Mouse (Mus musculus) heart, embryonic 10.5 days (tissue): ENCODE data around the gene Nrarp. TPM values are rescaled to one million over a fixed set of nuclear protein-coding genes. Genes with fewer than 3 reads are reported as not detected.

Source experiments
- DNase-seq: peaks from one replicate; pipeline ENCODE4 v3.0.0-alpha.2; 2017; ENCODE audit warnings: low spot score
- H3K27ac ChIP-seq: fragments of 300-500 bp; sonication (generic); 2 replicates; pipeline ENCODE4 v1.5.1; 2016; ENCODE audit warnings: mild to moderate bottlenecking
- H3K27me3 ChIP-seq: fragments of 300-500 bp; sonication (generic); 2 replicates; pipeline ENCODE4 v1.6.1; 2016; ENCODE audit warnings: mild to moderate bottlenecking; ENCODE audit not compliant: poor library complexity, insufficient read depth, severe bottlenecking
- H3K36me3 ChIP-seq: fragments of 300-500 bp; sonication (generic); 2 replicates; pipeline ENCODE4 v1.6.1; 2016; ENCODE audit warnings: mild to moderate bottlenecking, moderate library complexity
- H3K4me1 ChIP-seq: fragments of 300-500 bp; sonication (generic); 2 replicates; pipeline ENCODE4 v1.6.1; 2016; ENCODE audit warnings: mild to moderate bottlenecking
- H3K4me3 ChIP-seq: fragments of 300-500 bp; sonication (generic); 2 replicates; pipeline ENCODE4 v1.5.1; 2016; ENCODE audit warnings: mild to moderate bottlenecking, moderate library complexity
- H3K9me3 ChIP-seq: fragments of 300-500 bp; sonication (generic); 2 replicates; pipeline ENCODE4 v1.6.1; 2016; ENCODE audit warnings: mild to moderate bottlenecking, moderate library complexity
- WGBS: fragments of 180-500 bp; shearing (Covaris S2); methylation state at CpG from one replicate; pipeline ENCODE4 v1.1.7; 2016; 5-methylcytosine and 5-hydroxymethylcytosine counted together
- polyA plus RNA-seq: library from polyadenylated mRNA; unstranded; fragments of >200 nt; fragmentation: Nextera tagmentation; extraction: Ambion mirVana; gene quantifications from 2 replicates; pipeline ENCODE4 v1.2.1, GENCODE M21; 2016

The Nrarp gene
- polyA plus RNA-seq, 1 experiment from 2014 or later, result 5.9 TPM

GRCm38 (mm10) chr2:25177685-25178084 is 2.9 kb upstream of the Nrarp start:
- Histone ChIP-seq H3K4me1 (peaks cover 66% of the 10 kb centered on the region), H3K27me3 (peaks cover 75% of the 10 kb centered on the region), H3K36me3 (no peaks in the 10 kb centered on the region), H3K9me3 (no peaks in the 10 kb centered on the region), H3K4me3 (no peak overlapping the region), H3K27ac (peak overlapping the region; percentile 56)
- 4% methylated on average over 6 of the region's 6 CpGs for WGBS
- no peak for DNase-seq

GRCm38 (mm10) chr2:25178285-25178972 is 2.1 kb upstream of the Nrarp start:
- Histone ChIP-seq H3K9me3 (no peaks in the 10 kb centered on the region), H3K27me3 (peaks cover 78% of the 10 kb centered on the region), H3K4me3 (no peak overlapping the region), H3K27ac (peak overlapping the region; percentile 56), H3K36me3 (no peaks in the 10 kb centered on the region), H3K4me1 (peaks cover 64% of the 10 kb centered on the region)
- 22% methylated on average over 10 of the region's 10 CpGs for WGBS
- no peak for DNase-seq

GRCm38 (mm10) chr2:25179566-25180217 is 866 bp upstream of the Nrarp start:
- Histone ChIP-seq H3K27me3 (peaks cover 86% of the 10 kb centered on the region), H3K4me3 (peak overlapping the region; percentile 73; the same call in 1 of the 2 replicates), H3K4me1 (peaks cover 62% of the 10 kb centered on the region), H3K9me3 (no peaks in the 10 kb centered on the region), H3K27ac (peak overlapping the region; percentile 83; the same call in 1 of the 2 replicates), H3K36me3 (no peaks in the 10 kb centered on the region)
- WGBS, result 53% methylated on average over 15 of the region's 15 CpGs
- no peak for DNase-seq

- no peaks in the 10 kb centered on the region for H3K9me3 ChIP-seq
- H3K27ac ChIP-seq, result peak overlapping the region; percentile 83
- DNase-seq, result no peak
- H3K4me1 ChIP-seq, result peaks cover 58% of the 10 kb centered on the region
- 0% methylated on average over 100 of the region's 100 CpGs for WGBS
- H3K27me3 ChIP-seq, result peaks cover 83% of the 10 kb centered on the region
- H3K36me3 ChIP-seq, result no peaks in the 10 kb centered on the region
- peak overlapping the region; percentile 73 for H3K4me3 ChIP-seq
Observed at GRCm38 (mm10) chr2:25180973-25181890, 674 bp downstream of the Nrarp start.

GRCm38 (mm10) chr2:25181891-25182397 is 1.4 kb downstream of the Nrarp start:
- under 1% methylated on average over 17 of the region's 17 CpGs for WGBS
- H3K4me3 ChIP-seq, result peak overlapping the region; percentile 73
- DNase-seq, result no peak
- peak overlapping the region; percentile 83 for H3K27ac ChIP-seq
- peaks cover 52% of the 10 kb centered on the region for H3K4me1 ChIP-seq
- H3K27me3 ChIP-seq, result peaks cover 81% of the 10 kb centered on the region
- no peaks in the 10 kb centered on the region for H3K9me3 ChIP-seq
- no peaks in the 10 kb centered on the region for H3K36me3 ChIP-seq

GRCm38 (mm10) chr2:25182664-25183063 is 2.1 kb downstream of the Nrarp start:
- 25% methylated on average over 6 of the region's 6 CpGs for WGBS
- no peak overlapping the region for H3K27ac ChIP-seq
- peaks cover 79% of the 10 kb centered on the region for H3K27me3 ChIP-seq
- peaks cover 45% of the 10 kb centered on the region for H3K4me1 ChIP-seq
- H3K36me3 ChIP-seq, result no peaks in the 10 kb centered on the region
- H3K9me3 ChIP-seq, result no peaks in the 10 kb centered on the region
- no peak for DNase-seq
- H3K4me3 ChIP-seq, result peak overlapping the region; percentile 73; the same call in 1 of the 2 replicates

- Histone ChIP-seq H3K4me3 (no peak overlapping the region), H3K36me3 (no peaks in the 10 kb centered on the region), H3K27me3 (peaks cover 73% of the 10 kb centered on the region), H3K9me3 (no peaks in the 10 kb centered on the region), H3K27ac (no peak overlapping the region), H3K4me1 (peaks cover 38% of the 10 kb centered on the region)
- 73% methylated on average over 2 of the region's 2 CpGs for WGBS
- DNase-seq, result no peak
Observed at GRCm38 (mm10) chr2:25183336-25183735, 2.8 kb downstream of the Nrarp start.

- no peaks in the 10 kb centered on the region for H3K36me3 ChIP-seq
- no peak overlapping the region for H3K4me3 ChIP-seq
- H3K9me3 ChIP-seq, result no peaks in the 10 kb centered on the region
- 91% methylated on average over 7 of the region's 7 CpGs for WGBS
- no peak for DNase-seq
- peaks cover 61% of the 10 kb centered on the region for H3K27me3 ChIP-seq
- peaks cover 32% of the 10 kb centered on the region for H3K4me1 ChIP-seq
- H3K27ac ChIP-seq, result no peak overlapping the region
Observed at GRCm38 (mm10) chr2:25184496-25184895, 3.9 kb downstream of the Nrarp start.

- peak; percentile 87 for DNase-seq
- Histone ChIP-seq H3K4me3 (peak overlapping the region; percentile 70), H3K36me3 (no peaks in the 10 kb centered on the region), H3K27me3 (peaks cover 51% of the 10 kb centered on the region), H3K9me3 (no peaks in the 10 kb centered on the region), H3K4me1 (peaks cover 25% of the 10 kb centered on the region), H3K27ac (peak overlapping the region; percentile 83)
- under 1% methylated on average over 64 of the region's 64 CpGs for WGBS
Observed at GRCm38 (mm10) chr2:25185625-25186574, 5.3 kb downstream of the Nrarp start.

- Histone ChIP-seq H3K9me3 (no peaks in the 10 kb centered on the region), H3K36me3 (no peaks in the 10 kb centered on the region), H3K4me3 (peak overlapping the region; percentile 70), H3K27me3 (peaks cover 45% of the 10 kb centered on the region), H3K27ac (peak overlapping the region; percentile 83; the same call in 1 of the 2 replicates), H3K4me1 (peaks cover 19% of the 10 kb centered on the region)
- DNase-seq, result no peak
- 29% methylated on average over 5 of the region's 5 CpGs for whole genome bisulfite sequencing
Observed at GRCm38 (mm10) chr2:25186575-25186930, 6.0 kb downstream of the Nrarp start.

GRCm38 (mm10) chr2:25187841-25188240 is 7.3 kb downstream of the Nrarp start:
- Histone ChIP-seq H3K27me3 (peaks cover 39% of the 10 kb centered on the region), H3K27ac (no peak overlapping the region), H3K4me3 (no peak overlapping the region), H3K9me3 (no peaks in the 10 kb centered on the region), H3K4me1 (peaks cover 12% of the 10 kb centered on the region), H3K36me3 (no peaks in the 10 kb centered on the region)
- DNase-seq, result no peak
- 79% methylated on average over 6 of the region's 6 CpGs for WGBS

- Histone ChIP-seq H3K4me3 (no peak overlapping the region; the same call in 1 of the 2 replicates), H3K27me3 (peaks cover 32% of the 10 kb centered on the region), H3K36me3 (no peaks in the 10 kb centered on the region; the same call in 1 of the 2 replicates), H3K27ac (no peak overlapping the region), H3K4me1 (peaks cover 48% of the 10 kb centered on the region), H3K9me3 (no peaks in the 10 kb centered on the region)
- DNase-seq, result peak; percentile 91
- 3% methylated on average over 6 of the region's 6 CpGs for WGBS
Observed at GRCm38 (mm10) chr2:25193330-25193770, 12.8 kb downstream of the Nrarp start.
